In genomic region chr2:91644021-91644420, GRCm38 (mm10) we compare ENCODE assay signal across 14 mouse cellular contexts. TPM values are rescaled to one million over a fixed set of nuclear protein-coding genes. Genes with fewer than 3 reads are reported as not detected.
"Had no signal": no experiment of that assay in that cellular context is flagged by ENCODE, and none has a peak within 500 bp of the region (broad histone marks: within the 10 kb centered on the region; RNA-seq: fewer than 3 reads in every experiment).

No protein-coding gene starts in this region.

- H3K9me3 ChIP-seq: limb, embryonic 10.5 days; neural tube, embryonic 13.5 days had no signal

- H3K4me3 ChIP-seq: left cerebral cortex, adult 2 months; limb, embryonic 10.5 days; neural tube, embryonic 13.5 days had no signal

- H3K27me3 ChIP-seq: neural tube, embryonic 13.5 days had no signal

- DNase-seq: kidney, adult 8-10 months; kidney, postnatal 25 days; lung, adult 2 months; lung, postnatal 36 days; midbrain, embryonic 14.5 days; right cerebral cortex, adult 18-20 months; right cerebral cortex, postnatal 25 days; thymus, postnatal 25 days had no signal

- H3K4me2 ChIP-seq: neural tube, embryonic 13.5 days had no signal

- H3K9ac ChIP-seq: neural tube, embryonic 13.5 days had no signal

- H3K27ac ChIP-seq: left cerebral cortex, adult 2 months; limb, embryonic 10.5 days; neural tube, embryonic 13.5 days had no signal

- ATAC-seq: inflammation-experienced regulatory T-cells, adult 6 months; intestine, postnatal 0 days; lung, postnatal 0 days had no signal

RNA-seq across cellular contexts. Expression of gene F2, which starts 7.8 kb away (rescaled TPM):
- polyA plus RNA-seq: limb, embryonic 10.5 days had no signal
